Mouse (Mus musculus) Muller cell, postnatal 12 days (primary cell): ENCODE measurements at regions not wholly inside any gene's neighbourhood (a gene's known extent, or its start where the extent isn't known, plus 50 kb on each side); places are given as distances from the start of the nearest gene placed in this dataset.

Experiments
- DNase-seq: peaks from one replicate; pipeline ENCODE4 v3.0.0-alpha.2; 2015; ENCODE audit errors: inconsistent ontology term

DNA sequence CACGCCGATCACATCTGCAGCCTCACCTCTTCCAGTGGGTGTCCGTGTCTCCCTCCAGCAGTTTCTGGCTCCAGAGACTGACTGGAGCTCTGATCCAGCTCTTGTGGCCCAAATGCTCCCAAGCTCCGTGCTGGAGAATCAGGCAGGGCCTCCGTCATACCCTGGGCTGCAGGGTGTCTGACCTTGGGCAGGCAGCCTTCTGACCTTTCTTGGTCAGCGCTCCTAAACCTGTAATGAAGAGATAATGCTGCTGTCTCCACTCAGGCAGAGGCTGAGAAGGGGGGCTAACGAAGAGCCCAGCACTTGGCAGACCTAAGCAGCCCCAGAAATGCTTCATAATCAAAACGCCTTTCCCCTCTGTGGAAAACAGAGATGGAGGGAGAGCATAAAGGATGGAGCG lies 89.9 kb upstream of the Mef2a start:
- no peak for DNase-seq

GRCm38 (mm10) chr7:67461333-67462255 lies 88.9 kb upstream of the Mef2a start:
- peak; percentile 81 for DNase-seq

DNA sequence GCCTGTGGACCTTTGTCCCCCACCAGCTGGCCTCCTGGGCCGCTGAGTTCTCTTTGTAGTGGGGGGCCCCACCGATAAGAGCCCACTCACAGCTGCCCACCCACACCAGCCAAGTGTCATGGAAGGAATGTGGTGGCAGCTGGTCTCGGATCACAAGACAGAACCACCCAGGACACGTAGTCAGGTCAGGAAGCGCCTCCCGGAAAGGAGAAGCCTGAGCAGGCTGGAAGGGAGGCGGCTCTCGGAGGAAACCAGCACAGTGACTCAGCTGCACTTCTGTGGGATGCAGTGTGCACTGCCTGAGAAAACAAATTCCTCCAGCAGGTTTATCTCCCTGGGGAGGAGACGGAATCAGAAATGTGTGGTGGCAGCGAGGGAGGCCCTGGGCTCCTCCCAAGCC lies 87.2 kb upstream of the Mef2a start:
- DNase-seq, result peak; percentile 21

GRCm38 (mm10) chr7:67459209-67459608 lies 86.6 kb upstream of the Mef2a start:
- DNase-seq, result no peak

DNA sequence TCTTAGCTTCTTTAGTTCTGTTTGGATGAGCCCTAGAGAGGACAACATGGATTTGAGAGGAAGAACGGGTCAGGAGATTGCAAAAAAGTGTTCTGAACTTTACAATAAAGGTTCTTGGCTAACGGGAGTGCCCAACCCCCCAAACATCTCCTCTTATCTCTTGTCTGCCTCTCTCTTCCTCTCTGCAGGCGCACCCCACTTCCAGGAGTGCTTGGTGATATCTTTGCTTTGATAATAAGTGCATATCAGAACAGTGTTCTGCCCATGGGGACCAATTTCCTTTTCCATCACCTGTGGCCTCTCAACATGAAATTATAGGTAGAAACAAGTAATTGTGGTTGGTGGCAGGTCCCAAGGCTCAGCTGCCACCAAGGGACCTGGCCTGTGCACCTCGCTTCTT lies 86.0 kb upstream of the Mef2a start:
- DNase-seq, result no peak

- no peak for DNase-seq
Observed at GRCm38 (mm10) chr7:67457898-67458297, 85.2 kb upstream of the Mef2a start.

- DNase-seq, result no peak
Observed at GRCm38 (mm10) chr7:67456015-67456414, 83.4 kb upstream of the Mef2a start.

- no peak for DNase-seq
Observed at GRCm38 (mm10) chr7:67454458-67454857, 81.8 kb upstream of the Mef2a start.

DNA sequence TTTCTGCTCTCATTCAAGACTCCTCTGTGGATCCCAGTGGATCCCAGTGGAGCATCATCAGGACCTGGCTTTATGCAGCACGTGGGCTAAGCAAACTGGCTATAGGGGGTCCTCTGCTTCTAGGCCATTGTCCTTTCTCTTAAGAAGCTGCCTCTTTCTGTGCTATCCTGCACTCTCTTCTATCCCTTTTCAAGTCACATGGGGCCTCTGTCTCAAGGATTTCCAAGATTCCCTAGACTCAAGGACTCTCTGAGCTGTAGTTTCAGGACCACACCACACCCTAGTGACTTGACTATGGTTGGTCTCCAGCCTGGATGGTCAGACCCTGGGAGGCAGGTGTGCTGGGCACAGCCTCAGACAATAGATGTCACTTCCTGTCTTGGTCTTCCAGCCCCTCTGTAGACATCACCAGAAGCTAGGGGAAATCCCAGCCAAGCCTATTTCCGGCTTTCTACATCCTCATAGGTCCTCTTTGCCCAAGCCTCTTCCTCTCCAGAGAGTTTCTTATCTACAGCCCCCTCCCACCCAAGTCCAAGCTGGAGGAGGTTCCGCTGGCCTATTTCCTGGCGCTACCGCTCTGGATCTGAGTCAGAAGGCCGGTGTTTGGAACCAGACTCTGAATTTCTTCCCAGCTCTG lies 78.6 kb upstream of the Mef2a start:
- no peak for DNase-seq

GRCm38 (mm10) chr7:67446606-67447005 lies 73.9 kb upstream of the Mef2a start:
- no peak for DNase-seq

DNA sequence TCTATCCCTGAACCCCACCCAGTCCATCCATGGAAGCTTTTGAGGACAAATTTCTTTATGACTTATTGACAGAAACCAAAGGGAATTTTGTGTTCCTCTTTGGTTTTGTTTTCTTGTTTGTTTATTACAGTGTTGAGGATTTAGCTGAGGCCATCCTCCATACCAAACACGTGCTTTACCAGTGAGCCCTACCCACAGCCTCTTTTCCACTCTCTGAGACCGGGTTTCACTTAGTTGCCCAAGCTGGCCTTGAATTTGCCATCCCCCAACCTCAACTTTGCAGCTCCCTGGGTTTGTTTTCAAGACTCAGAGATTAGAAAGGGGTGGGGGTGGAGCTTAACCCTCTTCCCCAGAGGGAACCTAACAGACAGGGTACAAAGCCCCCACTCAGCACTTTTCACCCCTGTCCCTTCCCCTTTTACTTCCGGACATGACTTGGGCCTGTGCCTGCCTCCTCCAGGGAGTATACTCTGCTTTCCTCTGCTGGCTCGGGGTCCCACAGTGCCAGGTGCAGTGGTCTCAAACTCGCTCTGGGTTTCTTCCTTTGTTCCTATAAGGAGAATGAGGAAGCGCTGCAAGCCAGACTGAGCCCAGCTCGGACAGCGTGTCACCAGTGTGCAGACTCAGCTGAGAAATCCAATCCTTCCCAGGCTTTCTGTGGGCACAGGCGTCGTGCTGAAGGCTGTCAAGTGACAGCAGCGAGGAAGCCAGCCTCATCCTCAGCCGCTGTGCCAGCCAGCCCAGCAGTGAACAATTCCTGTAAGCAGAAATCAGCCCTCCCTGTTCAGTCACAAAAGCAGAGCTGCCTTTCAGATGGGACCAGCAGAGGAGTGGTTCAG lies 72.8 kb upstream of the Mef2a start:
- no peak for DNase-seq

DNA sequence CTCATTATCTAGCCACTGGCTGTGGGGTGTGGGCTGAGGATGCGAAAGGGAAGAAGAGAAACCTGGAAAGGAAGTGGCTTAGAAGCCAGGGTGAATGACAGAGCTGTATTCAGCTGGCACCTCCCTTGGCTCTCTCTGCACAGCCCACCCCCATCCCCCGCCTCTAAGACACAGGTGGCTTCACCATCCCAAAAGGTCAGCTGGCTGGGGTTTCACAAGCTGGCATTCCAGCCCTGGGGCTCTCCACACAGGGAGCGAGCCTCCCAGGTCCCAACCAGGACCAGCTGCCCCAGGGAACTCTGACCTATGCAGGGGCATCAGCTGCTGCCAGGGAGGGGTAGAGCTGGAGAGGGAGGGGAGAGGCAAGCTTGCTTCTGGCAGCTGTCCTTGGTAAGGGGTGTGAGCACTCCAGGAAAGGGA lies 71.9 kb upstream of the Mef2a start:
- no peak for DNase-seq

GRCm38 (mm10) chr7:67443666-67444065 lies 71.0 kb upstream of the Mef2a start:
- no peak for DNase-seq

- DNase-seq, result peak; percentile 73
Observed at GRCm38 (mm10) chr7:67443001-67443555, 70.4 kb upstream of the Mef2a start.

DNA sequence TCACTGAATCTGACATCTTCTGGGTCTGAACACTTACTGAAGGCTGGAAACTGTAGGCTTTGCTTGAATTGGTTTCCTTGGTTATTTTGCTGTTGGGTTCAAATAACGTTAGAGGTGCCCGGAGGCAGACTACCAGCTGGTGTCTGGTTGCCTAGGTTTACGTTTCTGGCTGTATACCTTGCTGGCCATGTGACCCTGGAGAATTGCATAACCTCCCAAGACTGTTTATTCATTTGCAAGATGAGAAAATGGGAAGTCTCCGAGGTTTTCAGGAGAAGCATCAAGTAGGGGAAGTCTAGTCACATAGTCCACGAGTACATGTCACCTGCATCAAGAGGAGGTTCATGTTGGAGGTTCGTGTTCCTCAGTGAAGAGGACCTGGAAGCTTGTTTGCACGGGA lies 69.6 kb upstream of the Mef2a start:
- DNase-seq, result no peak

GRCm38 (mm10) chr7:67440806-67441205 lies 68.1 kb upstream of the Mef2a start:
- no peak for DNase-seq

- no peak for DNase-seq
Observed at GRCm38 (mm10) chr7:67437216-67438006, 64.8 kb upstream of the Mef2a start.

- DNase-seq, result no peak
Observed at GRCm38 (mm10) chr7:67435643-67436339, 63.1 kb upstream of the Mef2a start.

DNA sequence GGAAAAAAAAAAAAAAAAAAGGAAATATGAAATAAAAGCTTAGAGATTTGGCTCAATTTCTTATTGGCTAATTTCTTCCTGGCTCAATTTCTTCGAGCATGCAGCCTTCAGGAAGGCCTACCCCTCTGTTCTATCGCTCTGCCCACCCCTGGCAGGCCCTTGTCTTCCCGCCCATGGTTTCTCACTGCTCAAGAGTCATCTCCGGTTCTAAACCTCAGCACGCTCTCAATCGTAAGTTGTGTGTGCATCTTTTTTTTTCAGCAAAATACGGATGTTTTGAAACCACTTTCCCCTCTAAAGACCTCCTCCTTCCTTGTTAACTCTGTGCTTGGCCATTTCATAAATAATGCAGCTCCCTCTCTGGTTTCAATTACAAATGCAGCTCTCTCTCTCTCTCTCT lies 58.3 kb upstream of the Mef2a start:
- DNase-seq, result no peak

DNA sequence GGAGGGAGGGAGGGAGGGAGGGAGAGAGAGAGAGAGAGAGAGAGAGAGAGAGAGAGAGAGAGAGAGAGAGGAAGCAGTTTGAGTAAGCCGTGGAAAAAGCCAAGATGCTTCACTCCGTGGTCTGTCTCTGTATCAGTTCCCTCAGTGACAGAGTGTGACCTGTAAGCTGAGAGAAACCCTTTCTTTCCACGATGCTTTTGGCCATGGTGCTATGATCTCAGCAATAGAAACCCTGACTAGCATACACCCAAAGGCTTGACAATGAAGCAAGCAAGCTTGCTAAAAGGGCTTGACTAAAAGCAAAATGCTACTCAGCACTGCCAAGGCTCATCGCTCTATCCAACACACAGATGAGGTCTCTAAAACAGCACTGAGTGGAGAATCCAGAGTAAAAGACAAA lies 57.4 kb upstream of the Mef2a start:
- DNase-seq, result no peak
